Mouse (Mus musculus) left cerebral cortex, adult 8-10 months (tissue): ENCODE measurements around the gene Anpep. TPM values are rescaled to one million over a fixed set of nuclear protein-coding genes. Genes with fewer than 3 reads are reported as not detected.
"Not testable (repeated sequence)": the region's sequence is repeated elsewhere in the genome, so short reads cannot be mapped to it uniquely, and the experiment has no call there.

Experiments
- DNase-seq, 2 experiments: peaks; one replicate each; pipeline ENCODE4 v3.0.0; 2022; ENCODE audit warnings: low spot score in 2 of 2
- total RNA-seq, 4 experiments: library from RNA; stranded (reverse); gene quantifications; 2 replicates each; pipeline ENCODE4 v1.2.4; 2022

Gene Anpep
- total RNA-seq, 4 experiments from 2014 or later, result 5.8 to 9.4 (median 7.2) TPM

- DNase-seq, result peak; percentile 28 to 41
Observed at GRCm38 (mm10) chr7:79810611-79811506, 50.0 kb downstream of the Anpep start, which contains the start of gene Mesp2. Gene Mesp2, plus strand, starts transcription at chr7:79810727.

- no peak for DNase-seq
Observed at GRCm38 (mm10) chr7:79808561-79808960, 52.3 kb downstream of the Anpep start.

GRCm38 (mm10) chr7:79803887-79804286, 57.0 kb downstream of the Anpep start:
- DNase-seq, result no peak

- no peak for DNase-seq
Observed at GRCm38 (mm10) chr7:79802037-79802436, 58.8 kb downstream of the Anpep start.

- DNase-seq, result no peak
Observed at GRCm38 (mm10) chr7:79801391-79801790, 59.5 kb downstream of the Anpep start.

GRCm38 (mm10) chr7:79800336-79800735, 60.5 kb downstream of the Anpep start:
- DNase-seq, result no peak

GRCm38 (mm10) chr7:79799506-79799905, 61.4 kb downstream of the Anpep start:
- DNase-seq, result no peak

GRCm38 (mm10) chr7:79799048-79799447, 61.8 kb downstream of the Anpep start:
- DNase-seq, result peak; percentile 23 to 81

GRCm38 (mm10) chr7:79798606-79799005, 62.3 kb downstream of the Anpep start:
- DNase-seq, result no peak

GRCm38 (mm10) chr7:79793688-79794087, 67.2 kb downstream of the Anpep start, which contains the start of gene Mesp1:
Gene Mesp1, minus strand, starts transcription at chr7:79793788.
- no peak for DNase-seq

GRCm38 (mm10) chr7:79792635-79793421, 68.0 kb downstream of the Anpep start:
- no peak for DNase-seq

GRCm38 (mm10) chr7:79789812-79790211, 71.0 kb downstream of the Anpep start:
- DNase-seq, result not testable (repeated sequence)

- DNase-seq, result peak; percentile 26 to 42
Observed at GRCm38 (mm10) chr7:79786295-79786694, 74.6 kb downstream of the Anpep start.

GRCm38 (mm10) chr7:79782516-79782855, 78.4 kb downstream of the Anpep start:
- no peak for DNase-seq

GRCm38 (mm10) chr7:79781826-79782515, 78.9 kb downstream of the Anpep start:
- DNase-seq, result no peak

GRCm38 (mm10) chr7:79780647-79781626, 79.9 kb downstream of the Anpep start:
- peak; percentile 31 to 55 for DNase-seq
